Mouse (Mus musculus) right cerebral cortex, adult 2 months (tissue): ENCODE measurements at regions not wholly inside any gene's neighbourhood (a gene's known extent, or its start where the extent isn't known, plus 50 kb on each side); places are given as distances from the start of the nearest gene placed in this dataset.

Source experiments
- DNase-seq, 2 experiments: peaks; one replicate each; pipeline ENCODE4 v3.0.0; 2021 to 2022; ENCODE audit warnings: low spot score in 2 of 2

- DNase-seq = no peak
Observed at GRCm38 (mm10) chr4:37566226-37566625, 614.7 kb upstream of the Lingo2 start.

GRCm38 (mm10) chr4:37560209-37560608, 608.7 kb upstream of the Lingo2 start:
- DNase-seq = no peak

GRCm38 (mm10) chr4:37546001-37546400, 594.5 kb upstream of the Lingo2 start:
- DNase-seq = peak; percentile 41 to 44

- DNase-seq = no peak
Observed at GRCm38 (mm10) chr4:37507732-37508131, 556.2 kb upstream of the Lingo2 start.
